Mouse (Mus musculus): ENCODE measurements at regions not wholly inside any gene's neighbourhood (a gene's known extent, or its start where the extent isn't known, plus 50 kb on each side); places are given as distances from the start of the nearest gene placed in this dataset.
A peak's percentile ranks its signal among the peaks of the same experiment; 100 is the strongest.

- DNase-seq = no peak
These were observed 151.6 kb upstream of the Irx6 start for GRCm38 (mm10) chr8:92522519-92522918.

- no peak for DNase-seq
These were observed 144.3 kb upstream of the Irx6 start for GRCm38 (mm10) chr8:92529756-92530155.

GRCm38 (mm10) chr8:92540636-92541035 lies 133.5 kb upstream of the Irx6 start:
- no peak for DNase-seq

GRCm38 (mm10) chr8:92545347-92546059 lies 128.6 kb upstream of the Irx6 start:
- peak; percentile 15 for DNase-seq

- DNase-seq = no peak
These were observed 118.9 kb upstream of the Irx6 start for GRCm38 (mm10) chr8:92555140-92555539.

- no peak for DNase-seq
These were observed 118.5 kb upstream of the Irx6 start for GRCm38 (mm10) chr8:92555631-92556030.

- no peak for DNase-seq
These were observed 111.6 kb upstream of the Irx6 start for GRCm38 (mm10) chr8:92562471-92562870.

GRCm38 (mm10) chr8:92562962-92563361 lies 111.1 kb upstream of the Irx6 start:
- no peak for DNase-seq

- no peak for DNase-seq
These were observed 104.4 kb upstream of the Irx6 start for GRCm38 (mm10) chr8:92569650-92570049.

GRCm38 (mm10) chr8:92579446-92579845 lies 94.6 kb upstream of the Irx6 start:
- no peak for DNase-seq

GRCm38 (mm10) chr8:92581051-92581450 lies 93.0 kb upstream of the Irx6 start:
- no peak for DNase-seq

- no peak for DNase-seq
These were observed 73.3 kb upstream of the Irx6 start for GRCm38 (mm10) chr8:92600766-92601165.

GRCm38 (mm10) chr8:92602973-92603372 lies 71.1 kb upstream of the Irx6 start:
- DNase-seq = no peak

GRCm38 (mm10) chr8:92605631-92606030 lies 68.5 kb upstream of the Irx6 start:
- DNase-seq = no peak

- DNase-seq = no peak
These were observed 66.5 kb upstream of the Irx6 start for GRCm38 (mm10) chr8:92607604-92608003.

- DNase-seq = no peak
These were observed 64.2 kb upstream of the Irx6 start for GRCm38 (mm10) chr8:92609908-92610307.

- no peak for DNase-seq
These were observed 63.5 kb upstream of the Irx6 start for GRCm38 (mm10) chr8:92610487-92611059.

- no peak for DNase-seq
These were observed 60.6 kb upstream of the Irx6 start for GRCm38 (mm10) chr8:92613486-92613885.

GRCm38 (mm10) chr8:92616341-92617115 lies 57.6 kb upstream of the Irx6 start:
- DNase-seq = no peak

- no peak for DNase-seq
These were observed 55.8 kb upstream of the Irx6 start for GRCm38 (mm10) chr8:92618281-92618680.
